Comparison of ENCODE assay signal across 8 mouse cellular contexts in genomic region chr1:186609793-186610233, GRCm38 (mm10).
DNase-seq lines count a peak whose midpoint lies in the region; ATAC-seq and TF ChIP-seq lines count a peak whose summit lies in the region.

No protein-coding gene starts in this region.

- peaks cover 11% of the 10 kb centered on the region for H3K4me1 ChIP-seq in intestine, embryonic 14.5 days (replicated peaks; ENCODE audit: control insufficient read depth, insufficient read depth, low read length)

- peak; percentile 76; the same call in 1 of the 2 replicates for ATAC-seq in intestine, embryonic 14.5 days (replicated peaks; ENCODE audit: low FRiP score, low TSS enrichment, low read depth)

- no peak overlapping the region; the same call in 1 of the 2 replicates for H3K4me3 ChIP-seq in layer of hippocampus, adult 2 months
- H3K4me3 ChIP-seq in intestine, embryonic 14.5 days (ENCODE audit: low read depth, low read length): no peak overlapping the region

- no peaks in the 10 kb centered on the region for H3K27me3 ChIP-seq in intestine, embryonic 14.5 days (replicated peaks; ENCODE audit: control insufficient read depth, insufficient read depth, low read length)

- peak overlapping the region; percentile 51; the same call in 1 of the 2 replicates for H3K27ac ChIP-seq in layer of hippocampus, adult 2 months
- no peak overlapping the region for H3K27ac ChIP-seq in intestine, embryonic 14.5 days (ENCODE audit: low read depth)

- H3K36me3 ChIP-seq in intestine, embryonic 14.5 days (ENCODE audit: control insufficient read depth, insufficient read depth, low read length): no peaks in the 10 kb centered on the region

- no peaks in the 10 kb centered on the region for H3K9me3 ChIP-seq in intestine, embryonic 14.5 days (ENCODE audit: control insufficient read depth, low read length)

- TF ChIP-seq CTCF in layer of hippocampus, adult 2 months (conservative IDR thresholded peaks at IDR 0.05): no peak

- DNase-seq in layer of hippocampus, adult 2 months (ENCODE audit: low spot score in 2 of 2): no peak
- DNase-seq in layer of hippocampus, adult 8-10 months (ENCODE audit: low spot score in 2 of 2): no peak
- DNase-seq in embryo, embryonic 10.5 days (ENCODE audit: low spot score): peak; percentile 67
- DNase-seq in gastrocnemius, postnatal 36 days: peak; percentile 41 to 46
- DNase-seq in intestine, embryonic 14.5 days (ENCODE audit: low spot score): peak; percentile 63
- DNase-seq in lung, postnatal 4 days: peak; percentile 26 to 37
- no peak for DNase-seq in spleen, postnatal 10 days (ENCODE audit: low spot score in 2 of 2)
- no peak for DNase-seq in spleen, adult 12 weeks (ENCODE audit: low spot score)

- intact Hi-C loops in gastrocnemius, postnatal 36 days (cut with DNase I): loop anchor here (5.0 kb wide), 1 partner anchor 97 kb away; the partner anchor contains the start of gene Tgfb2

- H3K4me2 ChIP-seq in intestine, embryonic 14.5 days (ENCODE audit: low read length): peak overlapping the region; percentile 33

- WGBS in intestine, embryonic 14.5 days: 19% methylated on average over 7 of the region's 10 CpGs

- no peak overlapping the region for H3K9ac ChIP-seq in intestine, embryonic 14.5 days (ENCODE audit: low read length)

Comparison
In these comparisons a context has a peak if more than half of its experiments do, and no peak if none do; other contexts are left out.
1. DNase-seq: peak in embryo, embryonic 10.5 days (single experiment), gastrocnemius, postnatal 36 days (2 of 2), intestine, embryonic 14.5 days (single experiment) and lung, postnatal 4 days (2 of 2); none in layer of hippocampus, adult 2 months (0 of 2), layer of hippocampus, adult 8-10 months (0 of 2), spleen, postnatal 10 days (0 of 2) and spleen, adult 12 weeks (single experiment).